Mouse (Mus musculus) liver, postnatal 0 days (tissue): ENCODE data around the gene Efnb3.

ENCODE experiments used
- CTCF ChIP-seq: sonication (generic); IDR thresholded peaks from 2 replicates; pipeline ENCODE4 v1.5.1; 2016; ENCODE audit warnings: antibody characterized with exemption, low read depth
- EP300 ChIP-seq: IDR thresholded peaks from 2 replicates; pipeline ENCODE4 v1.6.1; 2016; ENCODE audit warnings: antibody characterized with exemption, low read depth, mild to moderate bottlenecking

GRCm38 (mm10) chr11:69553341-69553721 lies 6.7 kb downstream of the Efnb3 start:
- TF ChIP-seq CTCF (no peak), EP300 (no peak)
